Mouse (Mus musculus) MEL-GATA-1-ER (cell line): ENCODE measurements around the gene 4933402D24Rik.

Source experiments
- DNase-seq: peaks from one replicate; pipeline ENCODE4 v3.0.0-alpha.2; 2012; ENCODE audit warnings: low read depth; ENCODE audit errors: extremely low read depth

4933402D24Rik gene

GRCm38 (mm10) chr1:63769167-63769566, at the start of gene 4933402D24Rik:
Gene 4933402D24Rik (minus strand): TSS chr1:63769267.
- no peak for DNase-seq

- DNase-seq, result no peak
These were observed 39.5 kb upstream of the 4933402D24Rik start for GRCm38 (mm10) chr1:63808584-63808983.

GRCm38 (mm10) chr1:63805095-63805494, 36.0 kb upstream of the 4933402D24Rik start:
- no peak for DNase-seq

GRCm38 (mm10) chr1:63794326-63794725, 25.3 kb upstream of the 4933402D24Rik start:
- DNase-seq, result no peak

GRCm38 (mm10) chr1:63776902-63777630, 8.0 kb upstream of the 4933402D24Rik start:
- no peak for DNase-seq

GRCm38 (mm10) chr1:63776396-63776795, 7.3 kb upstream of the 4933402D24Rik start:
- no peak for DNase-seq

- no peak for DNase-seq
These were observed 1.2 kb upstream of the 4933402D24Rik start for GRCm38 (mm10) chr1:63770309-63770708.

GRCm38 (mm10) chr1:63768112-63768511, 955 bp downstream of the 4933402D24Rik start:
- DNase-seq, result no peak

GRCm38 (mm10) chr1:63764395-63764794, 4.7 kb downstream of the 4933402D24Rik start:
- DNase-seq, result no peak

- DNase-seq, result no peak
These were observed 5.1 kb downstream of the 4933402D24Rik start for GRCm38 (mm10) chr1:63763881-63764386.

GRCm38 (mm10) chr1:63763212-63763694, 5.8 kb downstream of the 4933402D24Rik start:
- no peak for DNase-seq

- DNase-seq, result no peak
These were observed 13.1 kb downstream of the 4933402D24Rik start for GRCm38 (mm10) chr1:63756005-63756404.

- DNase-seq, result no peak
These were observed 38.8 kb downstream of the 4933402D24Rik start, which contains the start of the genes Mdh1b and Fastkd2 for GRCm38 (mm10) chr1:63730240-63730771. Gene Mdh1b (minus strand): TSS chr1:63730318. Gene Fastkd2 (plus strand): TSS chr1:63730614.

- no peak for DNase-seq
These were observed 39.3 kb downstream of the 4933402D24Rik start for GRCm38 (mm10) chr1:63729796-63730195.

GRCm38 (mm10) chr1:63720161-63720560, 48.9 kb downstream of the 4933402D24Rik start:
- no peak for DNase-seq

- no peak for DNase-seq
These were observed 60.2 kb downstream of the 4933402D24Rik start for GRCm38 (mm10) chr1:63708876-63709275.

GRCm38 (mm10) chr1:63705733-63706132, 63.3 kb downstream of the 4933402D24Rik start:
- no peak for DNase-seq
